Mouse (Mus musculus) myocyte (in vitro differentiated cells): ENCODE measurements around the gene Med24.

Source experiments
- E2F4 ChIP-seq: IDR thresholded peaks from one replicate; pipeline ENCODE4 v1.6.1; 2011; ENCODE audit warnings: mild to moderate bottlenecking, control low read depth, moderate library complexity; ENCODE audit not compliant: insufficient read depth
- MAX ChIP-seq: IDR thresholded peaks from one replicate; pipeline ENCODE4 v1.6.1; 2011; ENCODE audit warnings: low read depth, mild to moderate bottlenecking, control low read depth
- POLR2A ChIP-seq: IDR thresholded peaks from one replicate; pipeline ENCODE4 v1.6.1; 2011; ENCODE audit warnings: low read depth, mild to moderate bottlenecking, control low read depth, moderate library complexity; ENCODE audit not compliant: insufficient read length
- TCF12 ChIP-seq: IDR thresholded peaks from one replicate; pipeline ENCODE4 v1.6.1; 2011; ENCODE audit warnings: mild to moderate bottlenecking, control low read depth; ENCODE audit not compliant: poor library complexity, insufficient read depth, severe bottlenecking
- USF1 ChIP-seq: IDR thresholded peaks from one replicate; pipeline ENCODE4 v1.6.1; 2011; ENCODE audit warnings: low read depth, mild to moderate bottlenecking, control low read depth, moderate library complexity

- TF ChIP-seq E2F4: no peak
- TF ChIP-seq TCF12: no peak
- no peak for TF ChIP-seq POLR2A
- no peak for TF ChIP-seq USF1
- no peak for TF ChIP-seq MAX
Observed at GRCm38 (mm10) chr11:98675829-98676363, 53.3 kb downstream of the Med24 start.
